Mouse (Mus musculus) neural tube, embryonic 12.5 days (tissue): ENCODE results near the gene Usb1. TPM values are rescaled to one million over a fixed set of nuclear protein-coding genes. Genes with fewer than 3 reads are reported as not detected.

ENCODE experiments used
- ATAC-seq: fragments of 200-750 bp; cut with Nextera tagmentation; 2 replicates; pipeline ENCODE4 v1.8.0; 2017; ENCODE audit warnings: low read depth, mild to moderate bottlenecking, moderate TSS enrichment, moderate library complexity; ENCODE audit not compliant: low FRiP score
- H3K27ac ChIP-seq: fragments of 300-500 bp; sonication (generic); 2 replicates; pipeline ENCODE4 v1.5.1; 2016
- H3K27me3 ChIP-seq: fragments of 300-500 bp; sonication (generic); replicated peaks from 2 replicates; pipeline ENCODE4 v1.6.1; 2016; ENCODE audit warnings: mild to moderate bottlenecking
- H3K36me3 ChIP-seq: fragments of 300-500 bp; sonication (generic); 2 replicates; pipeline ENCODE4 v1.6.1; 2016; ENCODE audit warnings: mild to moderate bottlenecking
- H3K4me1 ChIP-seq: fragments of 300-500 bp; sonication (generic); 2 replicates; pipeline ENCODE4 v1.6.1; 2016
- H3K4me2 ChIP-seq: fragments of 300-500 bp; sonication (generic); replicated peaks from 2 replicates; pipeline ENCODE4 v1.6.1; 2016; ENCODE audit warnings: mild to moderate bottlenecking
- H3K4me3 ChIP-seq: fragments of 300-500 bp; sonication (generic); 2 replicates; pipeline ENCODE4 v1.5.1; 2016
- H3K9ac ChIP-seq: fragments of 300-500 bp; sonication (generic); 2 replicates; pipeline ENCODE4 v1.6.1; 2016; ENCODE audit warnings: mild to moderate bottlenecking
- H3K9me3 ChIP-seq: fragments of 300-500 bp; sonication (generic); 2 replicates; pipeline ENCODE4 v1.6.1; 2016; ENCODE audit warnings: mild to moderate bottlenecking
- WGBS: fragments of 180-500 bp; shearing (Covaris S2); methylation state at CpG from one replicate; pipeline ENCODE4 v1.1.7; 2016; 5-methylcytosine and 5-hydroxymethylcytosine counted together
- polyA plus RNA-seq: library from polyadenylated mRNA; unstranded; fragments of >200 nt; fragmentation: Nextera tagmentation; extraction: Ambion mirVana; gene quantifications from 2 replicates; pipeline ENCODE4 v1.2.1, GENCODE M21; 2016

Usb1 gene
- polyA plus RNA-seq, 1 experiment from 2014 or later = 39.2 TPM

- no peak overlapping the region for H3K4me3 ChIP-seq
- H3K27ac ChIP-seq = no peak overlapping the region
- H3K9ac ChIP-seq = peak overlapping the region; percentile 44; the same call in 1 of the 2 replicates
- 0 out of 2 replicates have a peak overlapping the region, but pooled peaks have one; percentile 0 for H3K4me2 ChIP-seq
- H3K36me3 ChIP-seq = no peaks in the 10 kb centered on the region
- peaks cover 31% of the 10 kb centered on the region for H3K4me1 ChIP-seq
- WGBS = 53% methylated on average over 7 of the region's 7 CpGs
- H3K9me3 ChIP-seq = no peaks in the 10 kb centered on the region
- no peaks in the 10 kb centered on the region for H3K27me3 ChIP-seq
- no peak for ATAC-seq
Measured at GRCm38 (mm10) chr8:95360181-95361015, 28.3 kb downstream of the Usb1 start.

GRCm38 (mm10) chr8:95361016-95361341 lies 28.9 kb downstream of the Usb1 start:
- ATAC-seq = no peak
- 94% methylated on average over 3 of the region's 3 CpGs for WGBS
- no peak overlapping the region for H3K27ac ChIP-seq

GRCm38 (mm10) chr8:95362272-95362671 lies 30.2 kb downstream of the Usb1 start:
- Histone ChIP-seq H3K27me3 (no peaks in the 10 kb centered on the region), H3K36me3 (peaks cover 2% of the 10 kb centered on the region; the same call in 1 of the 2 replicates), H3K27ac (no peak overlapping the region), H3K9ac (no peak overlapping the region), H3K4me1 (peaks cover 26% of the 10 kb centered on the region), H3K4me3 (no peak overlapping the region), H3K4me2 (no peak overlapping the region), H3K9me3 (no peaks in the 10 kb centered on the region)
- ATAC-seq = no peak
- WGBS = 73% methylated on average over 6 of the region's 6 CpGs

More at GRCm38 (mm10) chr8:95361016-95361341, 28.9 kb downstream of the Usb1 start:
- Histone ChIP-seq H3K9me3 (no peaks in the 10 kb centered on the region), H3K36me3 (no peaks in the 10 kb centered on the region), H3K4me3 (no peak overlapping the region), H3K4me2 (0 out of 2 replicates have a peak overlapping the region, but pooled peaks have one; percentile 0), H3K27me3 (no peaks in the 10 kb centered on the region), H3K4me1 (peaks cover 28% of the 10 kb centered on the region), H3K9ac (no peak overlapping the region)

GRCm38 (mm10) chr8:95363849-95364248 lies 31.8 kb downstream of the Usb1 start:
- ATAC-seq = no peak
- Histone ChIP-seq H3K9ac (no peak overlapping the region), H3K27ac (no peak overlapping the region), H3K9me3 (no peaks in the 10 kb centered on the region), H3K4me3 (no peak overlapping the region), H3K4me2 (no peak overlapping the region), H3K4me1 (peaks cover 19% of the 10 kb centered on the region), H3K36me3 (peaks cover 17% of the 10 kb centered on the region), H3K27me3 (no peaks in the 10 kb centered on the region)
- WGBS = 96% methylated on average over 2 of the region's 2 CpGs

- H3K4me1 ChIP-seq = no peaks in the 10 kb centered on the region
- peaks cover 61% of the 10 kb centered on the region for H3K36me3 ChIP-seq
- no peak overlapping the region for H3K4me3 ChIP-seq
- no peak overlapping the region for H3K9ac ChIP-seq
- no peak overlapping the region for H3K27ac ChIP-seq
- no peaks in the 10 kb centered on the region for H3K27me3 ChIP-seq
- 60% methylated on average over 20 of the region's 20 CpGs for WGBS
- H3K4me2 ChIP-seq = peak overlapping the region; percentile 35
- ATAC-seq = no peak
- no peaks in the 10 kb centered on the region for H3K9me3 ChIP-seq
Measured at GRCm38 (mm10) chr8:95369581-95370326, 37.7 kb downstream of the Usb1 start.

GRCm38 (mm10) chr8:95373389-95374002 lies 41.4 kb downstream of the Usb1 start:
- no peak overlapping the region for H3K9ac ChIP-seq
- no peaks in the 10 kb centered on the region for H3K27me3 ChIP-seq
- no peak overlapping the region for H3K4me2 ChIP-seq
- WGBS = 91% methylated on average over 12 of the region's 12 CpGs
- H3K4me1 ChIP-seq = no peaks in the 10 kb centered on the region
- peaks cover 47% of the 10 kb centered on the region for H3K36me3 ChIP-seq
- ATAC-seq = no peak
- H3K4me3 ChIP-seq = no peak overlapping the region
- H3K9me3 ChIP-seq = no peaks in the 10 kb centered on the region
- H3K27ac ChIP-seq = no peak overlapping the region

- H3K4me2 ChIP-seq = no peak overlapping the region
- ATAC-seq = no peak
- 88% methylated on average over 3 of the region's 3 CpGs for WGBS
- no peaks in the 10 kb centered on the region for H3K27me3 ChIP-seq
- peaks cover 39% of the 10 kb centered on the region for H3K36me3 ChIP-seq
- no peaks in the 10 kb centered on the region for H3K4me1 ChIP-seq
- H3K9ac ChIP-seq = no peak overlapping the region
- no peak overlapping the region for H3K27ac ChIP-seq
- no peaks in the 10 kb centered on the region for H3K9me3 ChIP-seq
- H3K4me3 ChIP-seq = no peak overlapping the region
Measured at GRCm38 (mm10) chr8:95374429-95374828, 42.3 kb downstream of the Usb1 start.

- Histone ChIP-seq H3K27me3 (no peaks in the 10 kb centered on the region), H3K36me3 (peaks cover 30% of the 10 kb centered on the region), H3K4me1 (no peaks in the 10 kb centered on the region), H3K9me3 (no peaks in the 10 kb centered on the region), H3K4me2 (no peak overlapping the region), H3K27ac (no peak overlapping the region), H3K9ac (no peak overlapping the region), H3K4me3 (no peak overlapping the region)
- ATAC-seq = no peak
- 82% methylated on average over 7 of the region's 7 CpGs for WGBS
Measured at GRCm38 (mm10) chr8:95375374-95375930, 43.4 kb downstream of the Usb1 start.

GRCm38 (mm10) chr8:95376309-95376999 lies 44.4 kb downstream of the Usb1 start:
- 87% methylated on average over 12 of the region's 12 CpGs for WGBS
- ATAC-seq = no peak
- H3K4me2 ChIP-seq = no peak overlapping the region
- no peak overlapping the region for H3K4me3 ChIP-seq
- H3K4me1 ChIP-seq = no peaks in the 10 kb centered on the region
- H3K9me3 ChIP-seq = no peaks in the 10 kb centered on the region
- H3K27me3 ChIP-seq = no peaks in the 10 kb centered on the region
- H3K27ac ChIP-seq = no peak overlapping the region
- no peak overlapping the region for H3K9ac ChIP-seq
- H3K36me3 ChIP-seq = peaks cover 22% of the 10 kb centered on the region

- H3K9me3 ChIP-seq = no peaks in the 10 kb centered on the region
- H3K4me2 ChIP-seq = no peak overlapping the region
- H3K9ac ChIP-seq = no peak overlapping the region
- H3K4me3 ChIP-seq = no peak overlapping the region
- ATAC-seq = no peak
- H3K27me3 ChIP-seq = no peaks in the 10 kb centered on the region
- no peaks in the 10 kb centered on the region for H3K4me1 ChIP-seq
- no peak overlapping the region for H3K27ac ChIP-seq
- WGBS = 84% methylated on average over 4 of the region's 4 CpGs
- peaks cover 15% of the 10 kb centered on the region for H3K36me3 ChIP-seq
Measured at GRCm38 (mm10) chr8:95377101-95377500, 45.0 kb downstream of the Usb1 start.

GRCm38 (mm10) chr8:95377863-95378291 lies 45.8 kb downstream of the Usb1 start:
- WGBS = 64% methylated on average over 7 of the region's 7 CpGs
- H3K36me3 ChIP-seq = peaks cover 7% of the 10 kb centered on the region

More at GRCm38 (mm10) chr8:95377863-95378291, 45.8 kb downstream of the Usb1 start:
- ATAC-seq = no peak
- no peak overlapping the region for H3K27ac ChIP-seq
- H3K4me1 ChIP-seq = no peaks in the 10 kb centered on the region
- no peaks in the 10 kb centered on the region for H3K9me3 ChIP-seq
- H3K9ac ChIP-seq = no peak overlapping the region
- H3K27me3 ChIP-seq = no peaks in the 10 kb centered on the region
- H3K4me2 ChIP-seq = no peak overlapping the region
- no peak overlapping the region for H3K4me3 ChIP-seq
